Mouse (Mus musculus): Measurements from ENCODE around the gene Mgst3.

DNA sequence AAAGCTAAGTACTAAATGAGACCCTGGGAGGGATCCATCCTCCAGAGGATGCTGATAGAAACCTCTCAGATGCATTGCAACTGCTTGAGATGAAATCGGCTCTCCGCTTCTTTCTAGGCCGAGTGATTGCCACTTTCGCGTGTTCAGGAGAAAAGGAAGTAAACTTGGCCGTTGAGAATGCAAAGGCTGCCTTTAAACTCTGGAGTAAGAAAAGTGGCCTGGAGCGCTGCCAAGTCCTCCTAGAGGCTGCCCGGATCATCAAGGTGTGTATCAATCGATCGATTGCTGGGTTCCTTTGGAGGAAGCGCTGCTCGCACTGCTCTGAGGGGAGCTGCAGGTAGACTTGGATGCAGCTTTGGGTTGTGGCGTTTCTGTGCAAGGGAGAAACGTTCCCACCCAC is 41.2 kb downstream of the Mgst3 start:
- TF ChIP-seq POLR2A (IDR thresholded peaks at IDR 0.05; ENCODE audit: insufficient read depth, low read depth, low read length) (no peak), CTCF (IDR thresholded peaks at IDR 0.05; ENCODE audit: insufficient read depth, low read depth, low read length) (no peak)
